Mouse (Mus musculus) E14TG2a.4 (cell line): ENCODE data around the gene Slco1c1.

Source experiments
- H3K27me3 ChIP-seq: 2 replicates; pipeline ENCODE4 v1.6.1; 2014; ENCODE audit warnings: low read length, control low read depth; ENCODE audit not compliant: insufficient read depth
- H3K36me3 ChIP-seq: 2 replicates; pipeline ENCODE4 v1.6.1; 2014; ENCODE audit warnings: low read length, control low read depth; ENCODE audit not compliant: insufficient read depth
- H3K4me1 ChIP-seq: replicated peaks from 2 replicates; pipeline ENCODE4 v1.6.1; 2014; ENCODE audit warnings: low read depth, low read length, control low read depth
- H3K4me3 ChIP-seq: replicated peaks from 2 replicates; pipeline ENCODE4 v1.5.1; 2014; ENCODE audit warnings: mild to moderate bottlenecking, low read length
- H3K9me3 ChIP-seq: 2 replicates; pipeline ENCODE4 v1.6.1; 2014; ENCODE audit warnings: low read length, control low read depth
- CTCF ChIP-seq: conservative IDR thresholded peaks from 2 replicates; pipeline ENCODE4 v1.5.1; 2014; ENCODE audit warnings: low read length
- NANOG ChIP-seq: IDR thresholded peaks from 2 replicates; pipeline ENCODE4 v1.6.1; 2014; ENCODE audit warnings: borderline replicate concordance, low read length, mixed read lengths
- POU5F1 ChIP-seq: IDR thresholded peaks from 2 replicates; pipeline ENCODE4 v1.6.1; 2014; ENCODE audit warnings: low read length, borderline replicate concordance

Gene Slco1c1

GRCm38 (mm10) chr6:141501171-141501570 lies 23.0 kb upstream of the Slco1c1 start:
- Histone ChIP-seq H3K4me3 (no peak overlapping the region), H3K9me3 (peaks cover 8% of the 10 kb centered on the region), H3K4me1 (peaks cover 10% of the 10 kb centered on the region), H3K27me3 (no peaks in the 10 kb centered on the region), H3K36me3 (no peaks in the 10 kb centered on the region)
- TF ChIP-seq POU5F1 (no peak), CTCF (no peak), NANOG (no peak)

- Histone ChIP-seq H3K27me3 (no peaks in the 10 kb centered on the region), H3K36me3 (no peaks in the 10 kb centered on the region), H3K9me3 (no peaks in the 10 kb centered on the region), H3K4me1 (no peaks in the 10 kb centered on the region), H3K4me3 (no peak overlapping the region)
- TF ChIP-seq CTCF (no peak), NANOG (no peak), POU5F1 (no peak)
Measured at GRCm38 (mm10) chr6:141522541-141522940, 1.6 kb upstream of the Slco1c1 start.

- Histone ChIP-seq H3K4me3 (no peak overlapping the region), H3K27me3 (no peaks in the 10 kb centered on the region), H3K4me1 (no peaks in the 10 kb centered on the region), H3K9me3 (no peaks in the 10 kb centered on the region), H3K36me3 (no peaks in the 10 kb centered on the region)
- TF ChIP-seq CTCF: no peak
- TF ChIP-seq POU5F1: no peak
- TF ChIP-seq NANOG: no peak
Measured at GRCm38 (mm10) chr6:141525787-141526186, 1.6 kb downstream of the Slco1c1 start.

GRCm38 (mm10) chr6:141530865-141531264 lies 6.7 kb downstream of the Slco1c1 start:
- Histone ChIP-seq H3K9me3 (no peaks in the 10 kb centered on the region), H3K4me1 (no peaks in the 10 kb centered on the region), H3K36me3 (no peaks in the 10 kb centered on the region), H3K27me3 (no peaks in the 10 kb centered on the region), H3K4me3 (no peak overlapping the region)
- TF ChIP-seq NANOG: no peak
- no peak for TF ChIP-seq POU5F1
- no peak for TF ChIP-seq CTCF

GRCm38 (mm10) chr6:141537298-141537697 lies 13.1 kb downstream of the Slco1c1 start:
- H3K4me1 ChIP-seq: no peaks in the 10 kb centered on the region
- TF ChIP-seq POU5F1 (no peak), NANOG (no peak), CTCF (no peak)
- no peaks in the 10 kb centered on the region for H3K27me3 ChIP-seq
- no peak overlapping the region for H3K4me3 ChIP-seq
- H3K36me3 ChIP-seq: no peaks in the 10 kb centered on the region
- H3K9me3 ChIP-seq: no peaks in the 10 kb centered on the region

- H3K36me3 ChIP-seq: no peaks in the 10 kb centered on the region
- H3K9me3 ChIP-seq: no peaks in the 10 kb centered on the region
- no peak overlapping the region for H3K4me3 ChIP-seq
- TF ChIP-seq NANOG (no peak), CTCF (no peak), POU5F1 (no peak)
- no peaks in the 10 kb centered on the region for H3K27me3 ChIP-seq
- H3K4me1 ChIP-seq: no peaks in the 10 kb centered on the region
Measured at GRCm38 (mm10) chr6:141541136-141541535, 17.0 kb downstream of the Slco1c1 start.

- TF ChIP-seq NANOG (no peak), CTCF (no peak), POU5F1 (no peak)
- no peaks in the 10 kb centered on the region for H3K4me1 ChIP-seq
Measured at GRCm38 (mm10) chr6:141543344-141543743, 19.2 kb downstream of the Slco1c1 start.

GRCm38 (mm10) chr6:141558118-141558517 lies 34.0 kb downstream of the Slco1c1 start:
- Histone ChIP-seq H3K27me3 (no peaks in the 10 kb centered on the region), H3K4me1 (no peaks in the 10 kb centered on the region), H3K4me3 (no peak overlapping the region), H3K9me3 (no peaks in the 10 kb centered on the region), H3K36me3 (no peaks in the 10 kb centered on the region)
- TF ChIP-seq NANOG (no peak), POU5F1 (no peak), CTCF (no peak)

More at GRCm38 (mm10) chr6:141543344-141543743, 19.2 kb downstream of the Slco1c1 start:
- Histone ChIP-seq H3K4me3 (no peak overlapping the region), H3K27me3 (no peaks in the 10 kb centered on the region), H3K9me3 (no peaks in the 10 kb centered on the region), H3K36me3 (no peaks in the 10 kb centered on the region)

GRCm38 (mm10) chr6:141567366-141567765 lies 43.2 kb downstream of the Slco1c1 start:
- Histone ChIP-seq H3K36me3 (peaks cover 9% of the 10 kb centered on the region; the same call in 1 of the 2 replicates), H3K4me3 (no peak overlapping the region), H3K4me1 (no peaks in the 10 kb centered on the region), H3K9me3 (no peaks in the 10 kb centered on the region), H3K27me3 (no peaks in the 10 kb centered on the region)
- TF ChIP-seq POU5F1 (no peak), CTCF (no peak), NANOG (no peak)
